Mouse (Mus musculus) telencephalon, adult 2 months (tissue): ENCODE measurements around the gene Kalrn.

ENCODE experiments used
- DNase-seq: peaks from one replicate; pipeline ENCODE4 v3.0.0-alpha.2; 2011; ENCODE audit warnings: low read depth, low spot score

The Kalrn gene

GRCm38 (mm10) chr16:34078732-34079131 lies 494.6 kb downstream of the Kalrn start:
- peak; percentile 85 for DNase-seq

- DNase-seq, result no peak
These were observed 497.2 kb downstream of the Kalrn start for GRCm38 (mm10) chr16:34076101-34076500.

- no peak for DNase-seq
These were observed 499.4 kb downstream of the Kalrn start for GRCm38 (mm10) chr16:34073930-34074329.

- DNase-seq, result no peak
These were observed 501.2 kb downstream of the Kalrn start for GRCm38 (mm10) chr16:34072136-34072535.

GRCm38 (mm10) chr16:34071223-34071825 lies 502.0 kb downstream of the Kalrn start:
- no peak for DNase-seq

- no peak for DNase-seq
These were observed 503.9 kb downstream of the Kalrn start for GRCm38 (mm10) chr16:34069481-34069880.

GRCm38 (mm10) chr16:34066922-34067321 lies 506.4 kb downstream of the Kalrn start:
- DNase-seq, result no peak

GRCm38 (mm10) chr16:34066376-34066775 lies 507.0 kb downstream of the Kalrn start:
- DNase-seq, result no peak

GRCm38 (mm10) chr16:34063313-34063712 lies 510.0 kb downstream of the Kalrn start:
- DNase-seq, result no peak

GRCm38 (mm10) chr16:34061661-34062060 lies 511.7 kb downstream of the Kalrn start:
- DNase-seq, result no peak

GRCm38 (mm10) chr16:34058611-34059010 lies 514.7 kb downstream of the Kalrn start:
- DNase-seq, result no peak

GRCm38 (mm10) chr16:34057464-34057863 lies 515.9 kb downstream of the Kalrn start:
- no peak for DNase-seq

GRCm38 (mm10) chr16:34056418-34057111 lies 516.8 kb downstream of the Kalrn start:
- DNase-seq, result no peak

GRCm38 (mm10) chr16:34050090-34050489 lies 523.2 kb downstream of the Kalrn start:
- DNase-seq, result no peak

- no peak for DNase-seq
These were observed 524.0 kb downstream of the Kalrn start for GRCm38 (mm10) chr16:34049361-34049760.

GRCm38 (mm10) chr16:34048232-34048631 lies 525.1 kb downstream of the Kalrn start:
- no peak for DNase-seq

- DNase-seq, result no peak
These were observed 525.8 kb downstream of the Kalrn start for GRCm38 (mm10) chr16:34047543-34047942.

- DNase-seq, result no peak
These were observed 526.3 kb downstream of the Kalrn start for GRCm38 (mm10) chr16:34047006-34047360.

- no peak for DNase-seq
These were observed 526.9 kb downstream of the Kalrn start for GRCm38 (mm10) chr16:34046268-34047005.

- DNase-seq, result no peak
These were observed 528.8 kb downstream of the Kalrn start for GRCm38 (mm10) chr16:34044539-34044938.

GRCm38 (mm10) chr16:34043048-34043795 lies 530.1 kb downstream of the Kalrn start:
- peak; percentile 78 for DNase-seq

- no peak for DNase-seq
These were observed 530.7 kb downstream of the Kalrn start for GRCm38 (mm10) chr16:34042586-34042985.
